Mouse (Mus musculus): Measurements from ENCODE around the gene Cep57l1. TPM values are rescaled to one million over a fixed set of nuclear protein-coding genes. Genes with fewer than 3 reads are reported as not detected.
A peak's percentile ranks its signal among the peaks of the same experiment; 100 is the strongest.

Cep57l1 gene
- total RNA-seq, 2 experiments from 2014 or later, result 7.5 to 7.9 TPM

DNA sequence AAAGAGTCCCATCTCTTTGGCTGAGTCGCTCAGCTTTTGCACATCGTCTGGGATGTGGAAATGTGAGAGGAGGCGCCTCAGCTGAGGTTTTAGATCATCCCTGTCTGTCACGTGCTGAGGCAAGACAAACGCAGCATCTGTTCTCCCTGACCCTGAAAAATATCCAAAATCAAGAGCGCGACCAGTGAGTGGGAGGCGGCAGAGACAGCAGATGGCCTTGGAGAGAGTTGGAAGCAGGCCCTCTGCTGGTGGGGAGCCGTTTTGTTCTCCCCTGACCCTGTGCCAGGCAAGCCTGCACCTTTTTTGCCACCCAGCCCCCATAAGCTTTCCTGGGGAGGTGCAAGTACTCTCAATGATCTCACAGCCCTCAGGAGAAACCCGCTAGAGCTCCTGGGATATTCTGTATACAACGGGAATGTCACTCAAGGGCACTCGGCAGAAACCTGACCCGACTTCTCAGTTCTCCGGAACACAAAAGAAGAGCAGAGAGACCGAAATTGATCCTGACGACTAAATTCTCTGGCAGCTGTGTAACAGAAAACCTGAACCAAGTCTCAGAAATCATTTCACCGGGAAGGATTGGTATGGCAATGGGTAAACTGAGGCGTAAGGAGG lies 130.8 kb downstream of the Cep57l1 start:
- peak; percentile 57 to 76 for DNase-seq (ENCODE audit: low spot score in 2 of 2)

DNA sequence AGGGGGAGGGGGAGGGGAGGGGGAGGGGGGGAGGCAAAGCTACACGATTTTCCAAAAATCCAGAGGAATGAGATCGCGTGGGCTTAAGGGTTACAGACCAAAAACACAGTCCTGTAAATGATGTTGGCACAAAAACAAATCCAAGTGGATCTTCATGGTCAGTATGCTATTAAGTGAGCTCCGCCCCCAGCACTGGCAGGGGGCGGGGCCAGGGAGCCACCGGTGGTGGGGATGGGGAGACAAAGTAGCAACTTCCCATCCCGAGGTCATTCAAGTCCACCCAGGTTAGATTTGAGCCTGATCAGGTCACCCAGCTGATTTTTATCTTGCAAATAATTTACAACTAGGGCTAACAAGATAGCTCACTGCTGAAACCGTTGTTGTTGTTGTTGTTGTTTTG lies 132.3 kb downstream of the Cep57l1 start:
- DNase-seq (ENCODE audit: low spot score in 2 of 2), result no peak

DNA sequence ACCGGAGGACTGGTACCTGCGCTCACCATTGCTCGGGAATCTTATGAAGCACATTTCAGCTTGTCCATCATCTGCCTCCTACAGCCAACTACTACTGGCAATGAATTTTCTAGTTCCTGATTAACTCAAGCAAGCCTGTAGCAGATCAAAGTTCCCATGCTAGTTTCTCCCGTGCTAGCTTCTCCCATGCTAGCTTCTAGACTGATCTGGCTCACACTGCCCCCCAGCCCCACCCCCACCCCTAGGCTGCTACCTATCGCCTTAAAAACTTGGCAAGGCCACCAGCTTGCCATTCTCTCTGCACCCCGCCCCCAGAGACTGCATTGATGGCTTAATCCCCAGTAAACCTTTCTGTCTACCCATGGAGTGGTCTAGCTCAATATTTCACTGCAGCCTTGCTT lies 133.0 kb downstream of the Cep57l1 start:
- no peak for DNase-seq (ENCODE audit: low spot score in 2 of 2)

DNA sequence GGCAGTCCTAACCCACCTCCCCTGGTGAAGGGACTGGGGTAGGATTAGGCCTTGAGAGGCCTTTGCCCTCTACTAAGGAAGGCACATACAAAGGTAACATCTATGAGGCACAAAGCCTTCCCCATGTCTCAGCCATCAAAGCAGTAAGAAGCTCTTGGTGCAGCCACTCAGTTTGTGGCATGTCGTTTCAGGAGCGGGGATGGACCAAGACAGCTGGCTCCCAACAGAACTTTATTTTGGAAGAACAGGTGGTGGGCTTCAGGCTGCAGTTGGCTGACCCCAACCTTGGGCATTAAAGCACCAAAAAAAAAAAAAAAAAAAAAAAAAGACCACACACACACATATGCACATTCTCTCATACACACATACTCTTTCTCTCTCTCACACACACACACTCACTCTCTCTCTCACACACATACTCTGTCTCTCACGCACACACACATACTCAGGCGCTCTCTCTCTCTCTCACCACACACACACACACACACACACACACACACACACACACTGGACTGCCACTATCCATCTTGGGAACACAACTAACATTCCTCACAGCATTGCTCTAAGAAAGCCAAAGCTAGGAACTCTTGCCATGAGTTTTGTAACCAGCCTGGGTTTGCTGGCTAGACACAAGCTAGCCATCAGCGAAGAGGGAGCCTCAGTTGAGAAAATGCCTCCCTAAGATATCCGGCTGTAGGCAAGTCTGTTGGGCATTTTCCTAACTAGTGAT lies 133.7 kb downstream of the Cep57l1 start:
- DNase-seq (ENCODE audit: low spot score in 2 of 2), result no peak

DNA sequence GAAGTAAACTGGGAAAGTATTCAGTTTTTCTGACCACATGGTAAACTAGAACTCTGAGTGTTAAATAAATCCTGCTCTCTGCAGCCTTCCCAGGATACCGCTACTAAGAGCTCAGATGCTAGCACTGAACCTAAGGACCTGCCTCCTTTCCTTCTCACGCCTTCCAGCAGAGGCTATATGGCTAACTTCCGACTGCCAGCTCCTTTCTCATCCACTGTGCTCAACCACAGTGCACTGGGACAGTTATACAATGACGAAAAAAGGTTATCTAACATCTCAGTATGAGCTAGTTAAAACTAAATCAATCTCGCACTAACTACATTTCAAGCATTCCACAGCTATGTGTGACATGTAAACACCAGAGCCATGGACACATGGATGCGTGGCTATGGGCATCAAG lies 134.4 kb downstream of the Cep57l1 start:
- DNase-seq (ENCODE audit: low spot score in 2 of 2), result no peak

DNA sequence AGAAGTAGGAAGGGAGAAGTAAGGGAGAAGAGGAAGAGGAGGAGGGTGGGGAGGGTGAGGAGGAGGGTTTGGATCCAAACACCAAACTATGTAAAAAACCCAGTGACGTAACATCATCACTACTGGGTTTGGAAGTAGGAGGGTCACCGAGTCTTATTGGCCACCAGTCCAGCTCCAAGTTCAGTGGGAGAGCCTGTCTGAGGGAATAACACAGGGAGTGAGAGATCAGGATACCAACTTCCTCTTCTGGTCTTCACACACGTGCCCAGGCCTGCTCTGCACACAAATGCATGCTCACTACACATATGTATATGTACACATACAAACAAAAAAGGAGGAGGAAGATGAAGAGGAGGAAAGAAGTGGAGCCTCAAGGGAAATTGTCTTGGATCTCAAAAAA lies 135.3 kb downstream of the Cep57l1 start:
- DNase-seq (ENCODE audit: low spot score in 2 of 2), result no peak

DNA sequence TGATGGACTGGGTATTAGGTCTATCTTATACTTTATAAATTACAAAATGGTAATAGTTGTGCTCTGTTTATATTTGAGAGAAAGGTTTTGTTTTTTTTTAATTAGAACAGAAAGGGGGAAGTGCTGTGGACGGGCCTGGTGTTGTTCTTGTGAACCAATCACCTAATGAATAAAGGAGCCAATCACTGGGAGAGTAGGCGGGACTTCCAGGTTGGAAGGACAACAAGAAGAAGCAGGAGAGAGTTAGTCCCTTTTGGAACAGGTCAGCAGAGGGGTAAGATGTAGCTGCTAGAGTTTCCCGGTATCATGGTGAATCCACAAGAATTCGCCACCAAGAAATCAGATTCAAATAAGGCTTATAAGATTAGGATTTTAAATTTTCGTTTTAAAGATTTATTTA lies 139.5 kb downstream of the Cep57l1 start:
- no peak for DNase-seq (ENCODE audit: low spot score in 2 of 2)

Small RNAs within 50 kb of the gene (microRNA-seq; reads per million reads assigned to microRNA genes)
- gene Mir3473b, result 0 reads per million in 2 experiments

Other genes starting within 250 kb of the Cep57l1 start
- gene Ccdc162, start 93.2 kb downstream of the Cep57l1 start, total RNA-seq (2021), result 1 to 10 TPM; 1.6 to 2.3 TPM
- gene Sesn1, start 64 bp upstream of the Cep57l1 start, total RNA-seq (2021), result 10 to 100 TPM; 28.7 to 31.4 TPM
- 10 to 100 TPM; 10.2 to 11.0 TPM for gene Armc2, start 208.6 kb upstream of the Cep57l1 start, total RNA-seq (2021)

All from layer of hippocampus, postnatal 10 days (tissue).